Mouse (Mus musculus) testis, adult 2 months (tissue): ENCODE measurements at regions not wholly inside any gene's neighbourhood (a gene's known extent, or its start where the extent isn't known, plus 50 kb on each side); places are given as distances from the start of the nearest gene placed in this dataset.

Experiments
- H3K27ac ChIP-seq: fragments of 200-500 bp; 2 replicates; pipeline ENCODE4 v1.5.1; 2012; ENCODE audit warnings: low read depth, low read length; ENCODE audit not compliant: control insufficient read depth, insufficient read depth
- H3K27me3 ChIP-seq: fragments of 200-500 bp; 2 replicates; pipeline ENCODE4 v1.6.1; 2012; ENCODE audit warnings: mild to moderate bottlenecking, low read length, moderate library complexity; ENCODE audit not compliant: control insufficient read depth, insufficient read depth
- H3K36me3 ChIP-seq: fragments of 200-500 bp; 2 replicates; pipeline ENCODE4 v1.6.1; 2012; ENCODE audit warnings: mild to moderate bottlenecking, low read length; ENCODE audit not compliant: control insufficient read depth, insufficient read depth
- H3K4me1 ChIP-seq: fragments of 200-500 bp; 2 replicates; pipeline ENCODE4 v1.6.1; 2012; ENCODE audit warnings: low read length; ENCODE audit not compliant: control insufficient read depth, insufficient read depth
- H3K4me3 ChIP-seq: fragments of 200-500 bp; 2 replicates; pipeline ENCODE4 v1.5.1; 2012; ENCODE audit warnings: low read depth, mild to moderate bottlenecking, low read length, moderate library complexity, mixed read lengths; ENCODE audit not compliant: control insufficient read depth
- CTCF ChIP-seq: fragments of 200-500 bp; IDR thresholded peaks from 2 replicates; pipeline ENCODE4 v1.5.1; 2012; ENCODE audit warnings: low read depth, mild to moderate bottlenecking, inconsistent platforms, low read length, moderate library complexity; ENCODE audit not compliant: control insufficient read depth, insufficient read depth, insufficient replicate concordance
- POLR2A ChIP-seq: fragments of 200-500 bp; IDR thresholded peaks from 2 replicates; pipeline ENCODE4 v1.6.1; 2012; ENCODE audit warnings: low read depth, mild to moderate bottlenecking, inconsistent platforms, low read length, moderate library complexity; ENCODE audit not compliant: control insufficient read depth

DNA sequence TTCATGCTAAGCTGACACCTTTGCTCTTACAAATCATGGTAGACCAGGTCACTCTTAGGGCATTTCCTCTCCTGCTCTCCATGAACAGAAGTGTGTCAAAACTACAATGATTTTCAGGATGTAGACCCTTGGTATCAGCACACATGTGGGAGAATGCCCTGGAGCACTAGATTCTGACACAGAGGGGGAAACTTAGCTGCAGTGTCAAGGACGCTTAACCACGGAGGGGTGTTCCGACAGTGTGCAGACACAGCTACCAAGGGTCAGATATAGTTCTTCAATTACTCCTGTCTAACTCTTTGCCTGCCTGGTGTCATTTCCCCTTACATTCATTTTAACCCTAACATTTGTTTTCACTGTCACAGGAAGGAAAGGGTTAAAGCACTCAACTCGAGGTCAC lies 226.4 kb upstream of the Adamts16 start:
- TF ChIP-seq CTCF (no peak), POLR2A (no peak)
- no peak overlapping the region for H3K4me3 ChIP-seq
- no peaks in the 10 kb centered on the region for H3K36me3 ChIP-seq
- no peak overlapping the region for H3K27ac ChIP-seq
- H3K4me1 ChIP-seq: no peaks in the 10 kb centered on the region
- no peaks in the 10 kb centered on the region for H3K27me3 ChIP-seq

GRCm38 (mm10) chr13:71065568-71065967 lies 224.0 kb upstream of the Adamts16 start:
- H3K4me1 ChIP-seq: no peaks in the 10 kb centered on the region
- no peaks in the 10 kb centered on the region for H3K27me3 ChIP-seq
- no peak for TF ChIP-seq POLR2A
- TF ChIP-seq CTCF: no peak
- H3K36me3 ChIP-seq: no peaks in the 10 kb centered on the region
- no peak overlapping the region for H3K27ac ChIP-seq
- no peak overlapping the region for H3K4me3 ChIP-seq

DNA sequence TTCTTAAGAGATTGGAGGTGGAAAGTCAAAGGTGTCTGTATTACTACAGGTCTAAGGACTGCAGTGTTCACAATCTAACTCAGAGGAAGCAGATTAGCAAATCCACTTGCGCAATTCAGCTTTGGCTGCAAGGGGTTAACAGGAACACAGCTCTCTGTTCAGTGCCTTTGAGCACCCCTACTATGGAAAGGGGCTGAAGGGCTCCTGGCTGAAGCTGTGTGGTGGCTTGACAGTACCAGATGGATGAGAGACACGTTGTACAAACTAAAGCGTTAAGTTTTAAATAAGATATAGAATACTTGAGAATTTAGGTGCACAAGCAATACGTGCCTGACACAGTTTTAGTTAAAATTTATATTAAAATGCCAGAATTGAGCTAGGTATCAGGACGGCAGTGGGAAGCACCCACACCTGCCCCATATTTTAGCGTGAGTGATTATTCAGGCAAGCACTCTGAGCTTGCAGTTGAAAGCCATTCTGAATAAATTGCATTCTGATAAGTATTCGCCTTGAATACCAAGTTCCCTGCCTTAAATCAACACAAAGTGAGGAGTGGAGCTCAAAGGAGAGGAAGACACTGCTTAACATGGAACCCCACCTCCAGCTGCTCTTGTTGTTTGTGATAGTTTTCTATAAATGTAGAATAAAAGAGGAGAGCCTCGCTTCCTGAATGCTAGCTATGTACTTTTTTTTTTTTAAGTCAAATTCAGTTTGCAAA lies 223.1 kb upstream of the Adamts16 start:
- no peak for TF ChIP-seq POLR2A
- no peak for TF ChIP-seq CTCF
- Histone ChIP-seq H3K27ac (no peak overlapping the region), H3K4me1 (no peaks in the 10 kb centered on the region), H3K27me3 (no peaks in the 10 kb centered on the region), H3K4me3 (no peak overlapping the region), H3K36me3 (no peaks in the 10 kb centered on the region)

DNA sequence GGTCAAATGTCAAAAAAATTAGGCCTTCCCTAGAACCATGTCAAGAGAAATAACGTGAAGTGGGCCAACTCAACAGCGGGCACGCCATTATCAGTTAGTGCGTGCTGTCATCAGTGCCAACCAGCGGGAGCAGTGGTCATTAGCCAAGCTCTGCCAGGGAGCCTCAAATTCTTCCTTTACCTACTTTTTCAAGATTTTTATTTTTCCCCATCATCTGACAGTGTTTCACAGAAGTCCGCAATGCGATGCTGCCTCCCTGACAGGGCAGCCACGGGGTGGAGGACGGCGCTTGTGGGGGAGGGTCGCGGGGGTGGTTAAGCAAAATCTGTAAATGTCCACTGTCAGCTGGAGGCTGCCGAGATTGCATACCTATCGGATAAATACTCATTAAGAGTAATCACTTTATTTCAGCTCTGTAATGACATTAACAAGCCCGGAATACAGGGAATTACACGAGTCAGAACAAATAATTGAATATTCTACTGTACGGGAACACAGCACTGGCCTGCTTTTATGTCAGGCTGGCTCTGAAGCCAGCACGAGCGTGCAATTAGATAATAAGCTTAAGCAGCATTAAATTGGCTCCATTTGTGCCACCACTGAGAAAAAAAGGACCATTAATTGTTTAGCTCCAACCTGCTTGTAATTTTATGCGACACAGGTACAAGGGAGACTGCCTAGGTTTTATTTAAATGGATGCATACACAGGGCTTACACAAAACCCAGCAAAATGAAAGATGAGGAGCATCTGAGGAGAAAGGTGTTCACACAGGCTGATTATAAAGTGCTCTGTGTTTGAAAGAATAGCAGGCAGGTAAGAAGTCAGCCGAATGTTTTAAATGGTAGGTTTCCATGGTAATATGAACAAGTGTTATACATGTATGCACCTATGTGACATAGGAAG lies 212.0 kb upstream of the Adamts16 start:
- H3K27me3 ChIP-seq: no peaks in the 10 kb centered on the region
- peaks cover 3% of the 10 kb centered on the region for H3K4me1 ChIP-seq
- H3K36me3 ChIP-seq: no peaks in the 10 kb centered on the region
- no peak overlapping the region for H3K27ac ChIP-seq
- TF ChIP-seq POLR2A (no peak), CTCF (no peak)
- H3K4me3 ChIP-seq: no peak overlapping the region

DNA sequence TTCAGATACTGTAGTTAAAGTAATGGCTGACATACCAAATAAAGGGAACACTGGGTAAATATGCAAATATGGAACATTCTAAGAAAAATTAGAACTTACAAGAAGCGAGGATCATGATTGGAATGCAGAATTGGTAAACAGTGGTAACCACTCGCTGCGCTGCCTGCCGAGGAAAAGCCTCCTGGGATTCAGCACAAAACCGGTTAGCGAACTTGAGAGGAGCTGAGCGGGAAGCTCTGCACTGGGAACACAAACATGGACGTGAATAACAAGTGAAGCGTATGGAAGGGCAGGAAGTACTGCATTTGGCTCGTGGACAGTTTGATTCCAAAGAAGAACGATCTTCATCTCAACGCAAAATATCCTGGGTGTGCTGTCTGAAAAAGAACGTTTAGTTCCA lies 209.0 kb upstream of the Adamts16 start:
- H3K27ac ChIP-seq: peak overlapping the region; percentile 57
- H3K4me1 ChIP-seq: peaks cover 3% of the 10 kb centered on the region
- TF ChIP-seq POLR2A (no peak), CTCF (no peak)
- no peaks in the 10 kb centered on the region for H3K36me3 ChIP-seq
- no peaks in the 10 kb centered on the region for H3K27me3 ChIP-seq
- H3K4me3 ChIP-seq: peak overlapping the region; percentile 59

- TF ChIP-seq CTCF (no peak), POLR2A (no peak)
- no peak overlapping the region for H3K4me3 ChIP-seq
- no peaks in the 10 kb centered on the region for H3K36me3 ChIP-seq
- H3K4me1 ChIP-seq: no peaks in the 10 kb centered on the region
- no peaks in the 10 kb centered on the region for H3K27me3 ChIP-seq
- H3K27ac ChIP-seq: no peak overlapping the region
Observed at GRCm38 (mm10) chr13:71036000-71036399, 194.4 kb upstream of the Adamts16 start.

GRCm38 (mm10) chr13:71034926-71035687 lies 193.5 kb upstream of the Adamts16 start:
- TF ChIP-seq POLR2A (no peak), CTCF (no peak)
- Histone ChIP-seq H3K4me1 (no peaks in the 10 kb centered on the region), H3K27ac (no peak overlapping the region), H3K36me3 (no peaks in the 10 kb centered on the region), H3K27me3 (no peaks in the 10 kb centered on the region), H3K4me3 (no peak overlapping the region)
